ENCODE assay signal across 9 mouse cellular contexts in genomic region chr13:73034065-73034831, GRCm38 (mm10).
A peak's percentile ranks its signal among the peaks of the same experiment; 100 is the strongest.
DNase-seq lines count a peak whose midpoint lies in the region; ATAC-seq lines count a peak whose summit lies in the region.
"Had no signal": no experiment of that assay in that cellular context is flagged by ENCODE, and none has a peak within 500 bp of the region (broad histone marks: within the 10 kb centered on the region; RNA-seq: fewer than 3 reads in every experiment).

No protein-coding gene starts in this region.

- H3K36me3 ChIP-seq in forebrain, embryonic 13.5 days (ENCODE audit: poor library complexity, severe bottlenecking), result no peaks in the 10 kb centered on the region
- no peaks in the 10 kb centered on the region for H3K36me3 ChIP-seq in midbrain, embryonic 10.5 days
- H3K36me3 ChIP-seq: heart, embryonic 13.5 days had no signal

- peak; percentile 87 for ATAC-seq in forebrain, embryonic 13.5 days

- H3K27me3 ChIP-seq in forebrain, embryonic 13.5 days, result peaks cover 94% of the 10 kb centered on the region
- peaks cover 88% of the 10 kb centered on the region for H3K27me3 ChIP-seq in midbrain, embryonic 10.5 days (ENCODE audit: low read depth, poor library complexity, severe bottlenecking)
- H3K27me3 ChIP-seq: heart, embryonic 13.5 days had no signal

- H3K9me3 ChIP-seq in forebrain, embryonic 13.5 days (replicated peaks), result no peaks in the 10 kb centered on the region
- H3K9me3 ChIP-seq in midbrain, embryonic 10.5 days (replicated peaks), result no peaks in the 10 kb centered on the region; the same call in 1 of the 2 replicates
- H3K9me3 ChIP-seq: heart, embryonic 13.5 days had no signal

- no peak overlapping the region for H3K4me2 ChIP-seq in forebrain, embryonic 13.5 days
- H3K4me2 ChIP-seq: heart, embryonic 13.5 days had no signal

- H3K4me3 ChIP-seq in forebrain, embryonic 13.5 days, result no peak overlapping the region
- peak overlapping the region; percentile 27 for H3K4me3 ChIP-seq in midbrain, embryonic 10.5 days
- H3K4me3 ChIP-seq: heart, embryonic 13.5 days had no signal

- peak; percentile 12 to 15 for DNase-seq in frontal cortex, adult 2 months (ENCODE audit: extremely low spot score in 1 of 2, low spot score in 1 of 2)
- DNase-seq in frontal cortex, postnatal 14 days (ENCODE audit: low spot score in 2 of 2), result no peak
- peak; percentile 2 for DNase-seq in Muller cell, postnatal 12 days (ENCODE audit: inconsistent ontology term)
- peak; percentile 89 for DNase-seq in midbrain, embryonic 10.5 days (ENCODE audit: low spot score)
- no peak for DNase-seq in lung, postnatal 14 days
- DNase-seq in natural killer cell, adult 2 months (ENCODE audit: low spot score in 2 of 2), result no peak
- no peak for DNase-seq in adrenal gland, adult (ENCODE audit: inconsistent age in 2 of 2, low spot score in 1 of 2)

- H3K9ac ChIP-seq in forebrain, embryonic 13.5 days, result no peak overlapping the region
- H3K9ac ChIP-seq: heart, embryonic 13.5 days had no signal

- peaks cover 17% of the 10 kb centered on the region for H3K4me1 ChIP-seq in forebrain, embryonic 13.5 days
- H3K4me1 ChIP-seq in midbrain, embryonic 10.5 days, result peaks cover 52% of the 10 kb centered on the region

- no peak overlapping the region for H3K27ac ChIP-seq in forebrain, embryonic 13.5 days
- peak overlapping the region; percentile 83 for H3K27ac ChIP-seq in midbrain, embryonic 10.5 days (replicated peaks)
- H3K27ac ChIP-seq: heart, embryonic 13.5 days had no signal

- WGBS in forebrain, embryonic 13.5 days, result 5% methylated on average over 10 of the region's 10 CpGs
- WGBS in midbrain, embryonic 10.5 days, result 10% methylated on average over 10 of the region's 10 CpGs

Comparison
In these comparisons a context has a peak if more than half of its experiments do, and no peak if none do; other contexts are left out.
1. DNase-seq: peak in frontal cortex, adult 2 months (2 of 2), Muller cell, postnatal 12 days (single experiment) and midbrain, embryonic 10.5 days (single experiment); none in frontal cortex, postnatal 14 days (0 of 2), lung, postnatal 14 days (single experiment), natural killer cell, adult 2 months (0 of 2) and adrenal gland, adult (0 of 2).